Mouse (Mus musculus) heart, embryonic 14.5 days (tissue): ENCODE measurements around the gene Gm3233. TPM values are rescaled to one million over a fixed set of nuclear protein-coding genes. Genes with fewer than 3 reads are reported as not detected.
"Not testable (repeated sequence)": the region's sequence is repeated elsewhere in the genome, so short reads cannot be mapped to it uniquely, and the experiment has no call there.

Experiments
- ATAC-seq: fragments of 200-750 bp; cut with Nextera tagmentation; 2 replicates; pipeline ENCODE4 v1.8.0; 2017; ENCODE audit warnings: low read depth, moderate TSS enrichment; ENCODE audit not compliant: insufficient number of reproducible peaks, insufficient read depth, low FRiP score
- H3K27ac ChIP-seq, 2 experiments: fragments of 200-500 bp in 1 of 2; fragments of 300-500 bp in 1 of 2; sonication (generic) in 1 of 2; replicated peaks in 1 of 2; 2 replicates each; pipeline ENCODE4 v1.5.1; 2012 to 2014; ENCODE audit warnings: low read depth in 2 of 2, low read length in 2 of 2, control low read depth in 1 of 2, mild to moderate bottlenecking in 1 of 2, mixed read lengths in 1 of 2; ENCODE audit not compliant: control insufficient read depth in 1 of 2, insufficient read depth in 1 of 2
- H3K27me3 ChIP-seq: fragments of 300-500 bp; sonication (generic); 2 replicates; pipeline ENCODE4 v1.6.1; 2014; ENCODE audit warnings: mild to moderate bottlenecking, low read length, control low read depth; ENCODE audit not compliant: control insufficient read depth, insufficient read depth
- H3K36me3 ChIP-seq: fragments of 300-500 bp; sonication (generic); 2 replicates; pipeline ENCODE4 v1.6.1; 2014; ENCODE audit warnings: mild to moderate bottlenecking, control low read depth, low read length, mixed read lengths; ENCODE audit not compliant: control insufficient read depth, insufficient read depth
- H3K4me1 ChIP-seq, 2 experiments: fragments of 200-500 bp in 1 of 2; fragments of 300-500 bp in 1 of 2; sonication (generic) in 1 of 2; 2 replicates each; pipeline ENCODE4 v1.6.1; 2012 to 2014; ENCODE audit warnings: low read length in 2 of 2, control low read depth in 1 of 2, mixed read lengths in 1 of 2; ENCODE audit not compliant: control insufficient read depth in 2 of 2, insufficient read depth in 2 of 2
- H3K4me2 ChIP-seq: fragments of 300-500 bp; sonication (generic); 2 replicates; pipeline ENCODE4 v1.6.1; 2014; ENCODE audit warnings: mild to moderate bottlenecking, low read length
- H3K4me3 ChIP-seq, 2 experiments: fragments of 200-500 bp in 1 of 2; fragments of 300-500 bp in 1 of 2; sonication (generic) in 1 of 2; 2 replicates each; pipeline ENCODE4 v1.5.1; 2012 to 2014; ENCODE audit warnings: low read length in 2 of 2, mild to moderate bottlenecking in 2 of 2, control low read depth in 1 of 2, low read depth in 1 of 2, moderate library complexity in 1 of 2; ENCODE audit not compliant: control insufficient read depth in 1 of 2, insufficient read depth in 1 of 2
- H3K9ac ChIP-seq: fragments of 300-500 bp; sonication (generic); 2 replicates; pipeline ENCODE4 v1.6.1; 2014; ENCODE audit warnings: mild to moderate bottlenecking, low read length
- H3K9me3 ChIP-seq: fragments of 300-500 bp; sonication (generic); 2 replicates; pipeline ENCODE4 v1.6.1; 2016; ENCODE audit warnings: low read length, control low read depth; ENCODE audit not compliant: control insufficient read depth
- WGBS: fragments of 180-500 bp; shearing (Covaris S2); extraction: QIAGEN DNeasy Blood & Tissue Kit; methylation state at CpG from one replicate; pipeline ENCODE4 v1.1.7; 2014; 5-methylcytosine and 5-hydroxymethylcytosine counted together
- polyA plus RNA-seq: library from polyadenylated mRNA; unstranded; fragments of >200 nt; fragmentation: Nextera tagmentation; extraction: Ambion mirVana; gene quantifications from 2 replicates; pipeline ENCODE4 v1.2.1, GENCODE M21; 2014

Gene Gm3233
- polyA plus RNA-seq, 1 experiment from 2014 or later, result not detected

DNA sequence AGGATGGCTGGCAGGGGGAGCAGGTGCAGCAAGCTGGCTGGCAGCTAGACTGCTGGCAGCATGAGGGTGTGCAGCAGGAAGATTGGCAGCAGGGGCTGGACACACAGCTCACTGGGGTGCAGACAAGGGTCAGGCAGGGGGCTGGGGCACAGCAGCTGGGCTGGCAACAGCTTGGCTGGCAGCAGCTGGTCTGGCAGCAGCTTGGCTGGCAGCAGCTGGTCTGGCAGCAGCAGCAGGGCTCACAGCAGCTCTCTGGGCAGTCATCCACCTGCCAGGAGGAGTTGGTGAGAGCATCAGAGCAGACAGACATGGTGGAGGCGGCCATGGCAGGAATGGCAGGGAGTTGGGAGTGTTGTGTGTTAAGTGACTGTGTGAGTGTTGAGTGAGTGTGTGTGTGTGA, 28.4 kb upstream of the Gm3233 start, which contains the start of gene Gm7137:
TSS of gene Gm7137 (minus strand) at position 325 of the 400 bp plus-strand sequence.
- H3K27ac ChIP-seq, H3K4me1 ChIP-seq, H3K4me2 ChIP-seq, H3K4me3 ChIP-seq, H3K36me3 ChIP-seq, ATAC-seq, H3K9ac ChIP-seq, H3K27me3 ChIP-seq, H3K9me3 ChIP-seq: not testable (repeated sequence)
- WGBS, result 20% methylated on average over 1 of the region's 1 CpGs

DNA sequence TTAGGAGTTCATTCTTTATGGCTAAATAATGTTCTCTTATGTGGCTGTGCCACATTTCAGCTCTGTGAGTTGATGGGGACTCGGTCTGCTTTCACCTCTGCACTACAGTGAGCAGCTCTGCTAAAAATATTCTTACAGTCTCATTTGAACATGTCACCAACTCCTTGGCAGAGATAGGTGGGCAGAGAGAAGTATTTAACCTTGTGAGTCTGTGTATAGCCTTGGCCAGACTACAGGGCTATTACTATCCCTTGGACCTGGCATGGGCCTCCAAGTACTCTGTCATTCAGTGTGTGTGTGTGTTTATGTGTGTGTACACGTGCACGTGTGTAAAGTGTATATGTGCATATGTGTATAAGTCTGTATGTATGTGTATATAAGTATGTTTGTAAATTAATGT, 23.9 kb upstream of the Gm3233 start:
- H3K36me3 ChIP-seq, H3K4me2 ChIP-seq, ATAC-seq, H3K27ac ChIP-seq, H3K9ac ChIP-seq, H3K9me3 ChIP-seq, H3K27me3 ChIP-seq, H3K4me3 ChIP-seq, H3K4me1 ChIP-seq: not testable (repeated sequence)
- WGBS, result 21% methylated on average over 1 of the region's 3 CpGs

DNA sequence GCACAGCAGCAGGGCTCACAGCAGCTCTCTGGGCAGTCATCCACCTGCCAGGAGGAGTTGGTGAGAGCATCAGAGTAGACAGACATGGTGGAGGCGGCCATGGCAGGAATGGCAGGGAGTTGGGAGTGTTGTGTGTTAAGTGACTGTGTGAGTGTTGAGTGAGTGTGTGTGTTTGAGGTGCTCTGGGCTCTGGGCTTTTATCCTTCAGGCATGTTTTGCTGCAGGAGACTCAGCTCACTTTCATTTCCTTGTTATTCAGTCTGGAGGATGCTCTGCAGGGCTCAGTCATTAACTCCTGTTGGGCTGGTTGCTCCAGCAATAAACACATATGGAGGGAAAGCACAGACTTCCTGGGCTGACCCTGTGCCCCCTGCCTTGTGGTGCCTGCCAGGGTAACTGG, 23.0 kb upstream of the Gm3233 start, which contains the start of gene Gm3250:
TSS of gene Gm3250 (minus strand) at position 101 of the 400 bp plus-strand sequence.
- not testable (repeated sequence) for H3K27ac ChIP-seq, ATAC-seq
- WGBS, result no CpG with 5 or more reads among the region's 1 CpGs

DNA sequence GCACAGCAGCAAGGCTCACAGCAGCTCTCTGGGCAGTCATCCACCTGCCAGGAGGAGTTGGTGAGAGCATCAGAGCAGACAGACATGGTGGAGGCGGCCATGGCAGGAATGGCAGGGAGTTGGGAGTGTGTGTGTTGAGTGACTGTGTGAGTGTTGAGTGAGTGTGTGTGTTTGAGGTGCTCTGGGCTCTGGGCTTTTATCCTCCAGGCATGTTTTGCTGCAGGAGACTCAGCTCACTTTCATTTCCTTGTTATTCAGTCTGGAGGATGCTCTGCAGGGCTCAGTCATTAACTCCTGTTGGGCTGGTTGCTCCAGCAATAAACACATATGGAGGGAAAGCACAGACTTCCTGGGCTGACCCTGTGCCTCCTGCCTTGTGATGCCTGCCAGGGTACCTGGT, 17.4 kb upstream of the Gm3233 start, which contains the start of gene Gm7138:
TSS of gene Gm7138 (minus strand) at position 101 of the 400 bp plus-strand sequence.
- H3K27me3 ChIP-seq, H3K4me1 ChIP-seq, H3K9me3 ChIP-seq, H3K36me3 ChIP-seq, ATAC-seq, H3K4me2 ChIP-seq, H3K9ac ChIP-seq, H3K27ac ChIP-seq, H3K4me3 ChIP-seq: not testable (repeated sequence)
- 50% methylated on average over 1 of the region's 1 CpGs for WGBS

More for the DNA sequence above, 23.0 kb upstream of the Gm3233 start, which contains the start of gene Gm3250:
- H3K4me2 ChIP-seq, H3K4me1 ChIP-seq, H3K36me3 ChIP-seq, H3K27me3 ChIP-seq, H3K9ac ChIP-seq, H3K9me3 ChIP-seq, H3K4me3 ChIP-seq: not testable (repeated sequence)

DNA sequence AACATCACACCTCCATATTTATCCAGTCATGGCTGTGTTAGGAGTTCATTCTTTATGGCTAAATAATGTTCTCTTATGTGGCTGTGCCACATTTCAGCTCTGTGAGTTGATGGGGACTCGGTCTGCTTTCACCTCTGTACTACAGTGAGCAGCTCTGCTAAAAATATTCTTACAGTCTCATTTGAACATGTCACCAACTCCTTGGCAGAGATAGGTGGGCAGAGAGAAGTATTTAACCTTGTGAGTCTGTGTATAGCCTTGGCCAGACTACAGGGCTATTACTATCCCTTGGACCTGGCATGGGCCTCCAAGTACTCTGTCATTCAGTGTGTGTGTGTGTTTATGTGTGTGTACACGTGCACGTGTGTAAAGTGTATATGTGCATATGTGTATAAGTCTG, 12.7 kb upstream of the Gm3233 start:
- H3K36me3 ChIP-seq, H3K4me3 ChIP-seq, ATAC-seq, H3K4me1 ChIP-seq, H3K9ac ChIP-seq, H3K27me3 ChIP-seq, H3K27ac ChIP-seq, H3K4me2 ChIP-seq, H3K9me3 ChIP-seq: not testable (repeated sequence)
- 30% methylated on average over 1 of the region's 3 CpGs for WGBS

DNA sequence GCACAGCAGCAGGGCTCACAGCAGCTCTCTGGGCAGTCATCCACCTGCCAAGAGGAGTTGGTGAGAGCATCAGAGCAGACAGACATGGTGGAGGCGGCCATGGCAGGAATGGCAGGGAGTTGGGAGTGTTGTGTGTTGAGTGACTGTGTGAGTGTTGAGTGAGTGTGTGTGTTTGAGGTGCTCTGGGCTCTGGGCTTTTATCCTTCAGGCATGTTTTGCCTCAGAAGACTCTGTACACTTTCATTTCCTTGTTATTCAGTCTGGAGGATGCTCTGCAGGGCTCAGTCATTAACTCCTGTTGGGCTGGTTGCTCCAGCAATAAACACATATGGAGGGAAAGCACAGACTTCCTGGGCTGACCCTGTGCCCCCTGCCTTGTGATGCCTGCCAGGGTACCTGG, 11.7 kb upstream of the Gm3233 start, which contains the start of gene Gm3238:
TSS of gene Gm3238 (minus strand) at position 101 of the 400 bp plus-strand sequence.
- not testable (repeated sequence) for H3K27ac ChIP-seq, H3K4me2 ChIP-seq, ATAC-seq, H3K27me3 ChIP-seq, H3K9me3 ChIP-seq, H3K9ac ChIP-seq, H3K36me3 ChIP-seq, H3K4me1 ChIP-seq, H3K4me3 ChIP-seq
- WGBS, result 67% methylated on average over 1 of the region's 1 CpGs

DNA sequence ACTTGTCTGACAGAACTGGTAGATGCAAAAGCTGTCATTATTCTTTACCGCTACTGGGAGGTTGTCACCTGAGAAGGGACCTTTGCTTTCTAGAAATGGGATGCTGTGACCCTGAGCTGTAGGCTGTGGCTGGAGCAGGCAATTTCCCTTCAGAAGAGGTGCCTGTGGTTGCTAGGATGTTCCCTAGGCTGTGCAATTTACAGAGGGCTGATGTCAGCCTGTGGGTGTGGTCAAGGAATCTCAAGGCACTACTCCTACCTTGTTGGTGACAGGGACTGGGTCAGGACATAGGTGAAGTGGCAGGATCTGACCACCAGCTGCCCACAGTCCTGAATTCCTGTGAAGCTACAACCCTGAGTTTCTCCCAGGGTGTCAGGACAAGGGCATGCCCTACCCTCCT, 10.2 kb upstream of the Gm3233 start:
- Histone ChIP-seq H3K4me2 (no peak overlapping the region), H3K27me3 (no peaks in the 10 kb centered on the region), H3K9ac (no peak overlapping the region), H3K4me1 (no peaks in the 10 kb centered on the region), H3K9me3 (no peaks in the 10 kb centered on the region; the same call in 1 of the 2 replicates), H3K27ac (no peak overlapping the region), H3K4me3 (no peak overlapping the region), H3K36me3 (no peaks in the 10 kb centered on the region)
- WGBS, result 76% methylated on average over 1 of the region's 1 CpGs
- peak; percentile 50; the same call in 1 of the 2 replicates for ATAC-seq

DNA sequence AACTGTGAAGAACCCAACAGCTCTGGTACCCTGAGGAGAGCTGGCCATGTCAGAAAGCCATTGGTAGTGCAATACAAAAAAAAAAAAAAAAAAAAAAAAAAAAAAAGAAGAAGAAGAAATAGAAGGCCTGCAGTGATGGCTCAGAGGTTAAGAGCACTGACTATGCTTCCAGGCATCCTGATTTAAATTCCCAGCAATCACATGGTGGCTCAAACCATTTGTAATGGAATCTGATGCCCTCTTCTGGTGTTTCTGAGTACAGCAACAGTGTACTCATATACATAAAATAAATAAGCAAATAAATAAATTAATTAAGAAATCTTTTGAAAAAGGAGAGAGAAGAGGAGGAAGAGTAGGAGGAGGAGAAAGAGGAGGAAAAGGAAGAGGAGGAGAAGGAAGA, 6.0 kb downstream of the Gm3233 start:
- Histone ChIP-seq H3K4me1 (no peaks in the 10 kb centered on the region), H3K27ac (no peak overlapping the region), H3K9ac (no peak overlapping the region), H3K27me3 (no peaks in the 10 kb centered on the region), H3K4me3 (no peak overlapping the region), H3K4me2 (no peak overlapping the region), H3K36me3 (no peaks in the 10 kb centered on the region), H3K9me3 (no peaks in the 10 kb centered on the region)
- no peak for ATAC-seq
